Mouse (Mus musculus) heart, postnatal 0 days (tissue): ENCODE data around the gene Smo.

Experiments used
- CTCF ChIP-seq: IDR thresholded peaks from 2 replicates; pipeline ENCODE4 v1.5.1; 2016; ENCODE audit warnings: antibody characterized with exemption, control low read depth, low read depth
- EP300 ChIP-seq: IDR thresholded peaks from 2 replicates; pipeline ENCODE4 v1.6.1; 2016; ENCODE audit warnings: antibody characterized with exemption, low read depth

GRCm38 (mm10) chr6:29716624-29717365 lies 18.5 kb upstream of the Smo start:
- TF ChIP-seq EP300, result no peak
- no peak for TF ChIP-seq CTCF
